Mouse (Mus musculus): ENCODE data around the gene Svbp. TPM values are rescaled to one million over a fixed set of nuclear protein-coding genes. Genes with fewer than 3 reads are reported as not detected.

The Svbp gene
- total RNA-seq, 1 experiment: 33.0 TPM

- peaks cover 3% of the 10 kb centered on the region; the same call in 1 of the 2 replicates for H3K36me3 ChIP-seq (ENCODE audit: control insufficient read depth, insufficient read depth, low read length, poor library complexity, severe bottlenecking)
- H3K27ac ChIP-seq (ENCODE audit: insufficient read depth, low read depth, low read length, poor library complexity, severe bottlenecking): no peak within 1 kb of the TSS
- peak within 1 kb of the TSS; percentile 85 to 98 for H3K4me3 ChIP-seq (ENCODE audit: insufficient read depth in 1 of 2, low read depth in 1 of 2, low read length in 2 of 2, poor library complexity in 1 of 2, severe bottlenecking in 1 of 2)
- in situ Hi-C loops (cut with MboI; ENCODE audit: low sequenced_read_pairs in 2 of 2, unreplicated experiment in 2 of 2): no loop called here
- peak within 1 kb of the TSS; percentile 95 for H3K9ac ChIP-seq (ENCODE audit: insufficient read depth, low read depth, low read length, poor library complexity, severe bottlenecking)
- peak; percentile 100 for DNase-seq (ENCODE audit: low read depth, low spot score)
- TF ChIP-seq HCFC1 (IDR thresholded peaks at IDR 0.05; ENCODE audit: borderline replicate concordance, insufficient read depth, low read length): peak; percentile 45; the same call in 1 of the 2 replicates
- TF ChIP-seq ZC3H11A (IDR thresholded peaks at IDR 0.05; ENCODE audit: borderline replicate concordance, low read depth, low read length): no peak
- peaks cover 0 to 4% of the 10 kb centered on the region in 2 experiments; a peak in 2 of 4 replicates for H3K4me1 ChIP-seq (ENCODE audit: control insufficient read depth in 2 of 2, insufficient read depth in 2 of 2, low read length in 2 of 2, poor library complexity in 1 of 2)
- no peaks in the 10 kb centered on the region for H3K9me3 ChIP-seq (ENCODE audit: control insufficient read depth, insufficient read depth, low read depth, low read length)
Measured at GRCm38 (mm10) chr4:119232410-119233255, 37.5 kb downstream of the Svbp start, which contains the start of the genes AU022252 and P3h1. TSS of gene AU022252 (minus strand) at chr4:119232712. TSS of gene P3h1 (plus strand) at chr4:119232915.

GRCm38 (mm10) chr4:119233256-119233901, 38.3 kb downstream of the Svbp start:
- peak overlapping the region; percentile 85 to 90 for H3K4me3 ChIP-seq (ENCODE audit: insufficient read depth in 1 of 2, low read depth in 1 of 2, low read length in 2 of 2, poor library complexity in 1 of 2, severe bottlenecking in 1 of 2)
- H3K36me3 ChIP-seq (ENCODE audit: control insufficient read depth, insufficient read depth, low read length, poor library complexity, severe bottlenecking): no peaks in the 10 kb centered on the region
- no peak for TF ChIP-seq ZC3H11A (IDR thresholded peaks at IDR 0.05; ENCODE audit: borderline replicate concordance, low read depth, low read length)
- no peak for TF ChIP-seq CHD2 (IDR thresholded peaks at IDR 0.05; ENCODE audit: low read depth, low read length)
- TF ChIP-seq MAFK (IDR thresholded peaks at IDR 0.05; ENCODE audit: insufficient read depth, low read depth, low read length): no peak
- no peak for TF ChIP-seq HCFC1 (IDR thresholded peaks at IDR 0.05; ENCODE audit: borderline replicate concordance, insufficient read depth, low read length)
- no peak for TF ChIP-seq ZNF384 (IDR thresholded peaks at IDR 0.05; ENCODE audit: low read depth, low read length)
- in situ Hi-C loops (cut with MboI; ENCODE audit: low sequenced_read_pairs in 2 of 2, unreplicated experiment in 2 of 2): no loop called here
- DNase-seq (ENCODE audit: low read depth, low spot score): no peak
- no peak overlapping the region for H3K27ac ChIP-seq (ENCODE audit: insufficient read depth, low read depth, low read length, poor library complexity, severe bottlenecking)
- H3K9me3 ChIP-seq (ENCODE audit: control insufficient read depth, insufficient read depth, low read depth, low read length): no peaks in the 10 kb centered on the region
- peaks cover 6 to 10% of the 10 kb centered on the region in 2 experiments; a peak in 2 of 4 replicates for H3K4me1 ChIP-seq (ENCODE audit: control insufficient read depth in 2 of 2, insufficient read depth in 2 of 2, low read length in 2 of 2, poor library complexity in 1 of 2)
- H3K9ac ChIP-seq (ENCODE audit: insufficient read depth, low read depth, low read length, poor library complexity, severe bottlenecking): peak overlapping the region; percentile 81

DNA sequence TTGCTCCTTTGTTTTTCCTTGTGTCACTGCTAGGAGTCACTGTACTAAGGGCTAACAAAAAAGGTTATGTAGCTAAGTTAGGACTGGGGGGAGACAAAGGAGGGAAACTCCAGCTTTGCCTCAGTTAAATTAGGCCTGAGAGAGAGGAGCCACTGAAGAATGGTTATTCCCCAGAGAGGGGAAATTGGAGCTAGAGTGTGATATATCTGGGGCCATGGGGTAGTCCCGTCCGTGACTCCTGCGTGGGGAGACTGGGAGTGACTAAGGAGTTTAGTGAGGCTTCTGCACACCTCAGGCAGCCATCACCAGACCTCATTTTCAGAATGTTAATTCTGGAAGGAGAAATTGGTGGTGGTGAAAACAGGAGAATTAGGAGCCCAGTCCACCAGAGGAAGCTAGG, 39.2 kb downstream of the Svbp start:
- in situ Hi-C loops (cut with MboI; ENCODE audit: low sequenced_read_pairs in 2 of 2, unreplicated experiment in 2 of 2): no loop called here
- H3K36me3 ChIP-seq (ENCODE audit: control insufficient read depth, insufficient read depth, low read length, poor library complexity, severe bottlenecking): no peaks in the 10 kb centered on the region
- no peak overlapping the region for H3K27ac ChIP-seq (ENCODE audit: insufficient read depth, low read depth, low read length, poor library complexity, severe bottlenecking)
- peaks cover 8 to 16% of the 10 kb centered on the region in 2 experiments; a peak in 3 of 4 replicates for H3K4me1 ChIP-seq (ENCODE audit: control insufficient read depth in 2 of 2, insufficient read depth in 2 of 2, low read length in 2 of 2, poor library complexity in 1 of 2)
- H3K9ac ChIP-seq (ENCODE audit: insufficient read depth, low read depth, low read length, poor library complexity, severe bottlenecking): no peak overlapping the region
- no peak for DNase-seq (ENCODE audit: low read depth, low spot score)
- no peaks in the 10 kb centered on the region for H3K9me3 ChIP-seq (ENCODE audit: control insufficient read depth, insufficient read depth, low read depth, low read length)
- no peak overlapping the region for H3K4me3 ChIP-seq (ENCODE audit: insufficient read depth in 1 of 2, low read depth in 1 of 2, low read length in 2 of 2, poor library complexity in 1 of 2, severe bottlenecking in 1 of 2)
- TF ChIP-seq ZNF384 (IDR thresholded peaks at IDR 0.05; ENCODE audit: low read depth, low read length): no peak
- no peak for TF ChIP-seq HCFC1 (IDR thresholded peaks at IDR 0.05; ENCODE audit: borderline replicate concordance, insufficient read depth, low read length)
- no peak for TF ChIP-seq CHD2 (IDR thresholded peaks at IDR 0.05; ENCODE audit: low read depth, low read length)
- TF ChIP-seq ZC3H11A (IDR thresholded peaks at IDR 0.05; ENCODE audit: borderline replicate concordance, low read depth, low read length): no peak
- no peak for TF ChIP-seq MAFK (IDR thresholded peaks at IDR 0.05; ENCODE audit: insufficient read depth, low read depth, low read length)

DNA sequence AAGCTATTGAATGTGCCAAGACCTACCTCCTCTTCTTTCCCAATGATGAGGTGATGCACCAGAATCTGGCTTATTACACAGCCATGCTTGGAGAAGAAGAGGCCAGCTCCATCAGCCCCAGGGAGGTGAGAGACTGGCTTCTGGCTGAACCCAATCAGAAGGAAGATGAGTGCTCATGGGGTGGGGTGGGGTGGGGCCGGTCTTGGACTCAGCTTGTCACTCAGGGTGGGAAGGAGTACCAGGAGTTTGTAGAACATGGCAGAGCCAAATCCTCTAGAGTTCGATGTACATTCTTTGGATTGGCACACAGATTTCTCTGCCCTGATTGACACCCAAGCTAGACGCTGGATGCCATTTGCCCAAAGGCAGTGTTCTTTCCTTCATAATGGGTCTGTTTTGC, 43.6 kb downstream of the Svbp start:
- Histone ChIP-seq H3K27ac (ENCODE audit: insufficient read depth, low read depth, low read length, poor library complexity, severe bottlenecking) (no peak overlapping the region; the same call in 1 of the 2 replicates), H3K9ac (ENCODE audit: insufficient read depth, low read depth, low read length, poor library complexity, severe bottlenecking) (no peak overlapping the region), H3K4me3 (ENCODE audit: insufficient read depth in 1 of 2, low read depth in 1 of 2, low read length in 2 of 2, poor library complexity in 1 of 2, severe bottlenecking in 1 of 2) (0 out of 4 replicates have a peak overlapping the region, but pooled peaks of 1 of the 2 experiments have one; percentile 58), H3K4me1 (ENCODE audit: control insufficient read depth in 2 of 2, insufficient read depth in 2 of 2, low read length in 2 of 2, poor library complexity in 1 of 2) (peaks cover 8 to 16% of the 10 kb centered on the region in 2 experiments; a peak in 3 of 4 replicates), H3K36me3 (ENCODE audit: control insufficient read depth, insufficient read depth, low read length, poor library complexity, severe bottlenecking) (peaks cover 4% of the 10 kb centered on the region; the same call in 1 of the 2 replicates), H3K9me3 (ENCODE audit: control insufficient read depth, insufficient read depth, low read depth, low read length) (no peaks in the 10 kb centered on the region)
- TF ChIP-seq ZNF384 (IDR thresholded peaks at IDR 0.05; ENCODE audit: low read depth, low read length): no peak
- no peak for TF ChIP-seq CHD2 (IDR thresholded peaks at IDR 0.05; ENCODE audit: low read depth, low read length)
- TF ChIP-seq HCFC1 (IDR thresholded peaks at IDR 0.05; ENCODE audit: borderline replicate concordance, insufficient read depth, low read length): no peak
- no peak for TF ChIP-seq ZC3H11A (IDR thresholded peaks at IDR 0.05; ENCODE audit: borderline replicate concordance, low read depth, low read length)
- no peak for TF ChIP-seq MAFK (IDR thresholded peaks at IDR 0.05; ENCODE audit: insufficient read depth, low read depth, low read length)
- DNase-seq (ENCODE audit: low read depth, low spot score): no peak
- in situ Hi-C loops (cut with MboI; ENCODE audit: low sequenced_read_pairs in 2 of 2, unreplicated experiment in 2 of 2): no loop called here

All from ES-E14 (cell line).